Mouse (Mus musculus) layer of hippocampus, adult 9-11 months (tissue): ENCODE data around the gene Iqcm.
"Not testable (repeated sequence)": the region's sequence is repeated elsewhere in the genome, so short reads cannot be mapped to it uniquely, and the experiment has no call there.

Experiments used
- DNase-seq: peaks from one replicate; pipeline ENCODE4 v3.0.0; 2022

Iqcm gene

GRCm38 (mm10) chr8:75448394-75448793 is at the start of gene Iqcm:
Gene Iqcm, plus strand, starts transcription at chr8:75448694.
- DNase-seq, result no peak

DNA sequence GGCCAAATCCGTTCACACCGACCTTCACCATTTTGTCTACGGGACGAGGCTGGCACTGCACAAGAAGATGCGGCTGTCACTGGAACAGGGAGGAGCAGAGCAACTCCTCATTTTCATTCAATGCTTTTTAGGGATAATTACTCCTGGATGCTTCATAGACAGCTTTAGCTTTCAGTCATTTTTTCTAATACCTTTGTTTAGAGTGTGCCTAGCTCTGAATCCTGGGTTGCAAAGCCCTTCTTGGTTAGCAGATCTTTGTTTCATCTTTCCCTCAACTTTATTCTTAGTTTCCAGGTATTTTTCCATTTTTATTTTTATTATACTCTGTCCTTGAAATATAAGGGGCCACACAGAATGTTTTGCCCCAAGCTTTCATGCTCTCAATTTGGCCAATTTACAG is 42.0 kb upstream of the Iqcm start, which contains the start of gene Gm10358:
Gm10358 (minus strand) TSS at position 101 of the 400 bp plus-strand sequence.
- DNase-seq, result no peak

GRCm38 (mm10) chr8:75415696-75416095 is 32.8 kb upstream of the Iqcm start:
- not testable (repeated sequence) for DNase-seq

- DNase-seq, result peak; percentile 31
These were observed 28.3 kb downstream of the Iqcm start for GRCm38 (mm10) chr8:75476756-75477155.

DNA sequence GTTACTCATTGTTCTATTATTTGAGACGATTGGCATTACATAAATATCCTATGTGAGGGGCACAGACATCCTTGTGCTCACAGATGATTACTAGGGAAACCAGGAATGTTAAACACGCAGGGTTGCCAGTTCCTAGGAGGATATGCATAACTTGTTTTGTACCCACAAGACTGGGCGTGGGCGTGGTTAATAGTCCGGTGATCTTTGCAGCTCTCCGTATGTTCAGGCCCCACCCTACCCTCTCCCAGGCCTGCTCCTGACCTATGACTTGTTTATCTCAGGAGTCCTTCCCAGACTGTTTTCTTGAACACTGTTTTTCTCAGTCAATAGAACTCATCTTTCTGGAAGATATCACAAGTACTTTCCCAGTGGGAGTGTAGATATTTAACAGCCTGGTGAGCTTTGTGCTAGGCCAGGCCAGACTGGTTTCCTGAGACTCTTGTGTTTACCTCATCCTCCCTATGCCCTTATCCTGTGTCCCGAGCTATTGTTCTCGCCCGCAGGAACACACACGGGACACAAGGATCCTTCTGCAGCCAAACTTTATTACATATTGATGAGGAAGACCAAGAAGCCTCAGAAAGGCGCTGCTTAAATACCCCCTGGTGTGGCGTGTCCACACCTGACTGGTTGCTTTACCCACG is 40.7 kb downstream of the Iqcm start:
- no peak for DNase-seq

DNA sequence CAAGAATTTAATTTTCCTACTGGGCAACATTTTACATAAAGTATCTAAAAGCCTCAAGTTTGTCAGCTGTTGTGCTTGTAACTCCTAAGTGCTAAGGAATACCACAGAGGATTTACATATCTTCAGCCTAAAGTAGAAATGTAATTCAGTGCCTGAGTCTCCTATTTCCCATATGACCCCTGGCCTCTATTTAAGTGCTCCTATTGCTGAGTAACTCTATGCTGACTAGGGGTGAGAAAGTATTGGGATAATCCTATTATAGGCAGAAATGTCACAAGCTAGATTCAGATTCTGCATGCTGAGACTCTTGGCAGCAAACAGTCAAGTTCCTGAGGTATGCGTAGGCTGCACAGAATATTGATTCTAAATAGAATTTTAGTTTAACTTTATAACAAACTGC is 60.8 kb downstream of the Iqcm start:
- DNase-seq, result no peak

DNA sequence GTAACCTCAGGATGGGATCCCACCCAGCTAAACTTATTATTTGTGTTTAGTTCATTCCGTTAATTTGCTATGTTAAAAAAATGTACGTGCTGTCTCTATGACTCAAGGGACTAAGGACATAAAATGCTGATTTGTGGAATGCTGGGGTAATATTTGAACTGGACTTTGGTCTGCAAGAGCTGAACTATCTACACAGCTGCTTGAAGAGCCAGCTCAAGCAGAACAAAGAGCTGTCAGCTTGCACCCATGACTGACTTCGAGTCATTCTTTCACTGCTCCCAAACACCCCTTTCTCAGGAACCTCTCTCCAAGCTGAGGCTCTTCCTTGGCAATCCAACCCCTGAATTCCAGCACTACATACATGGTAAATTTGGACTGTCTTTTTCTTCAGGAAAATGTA is 65.3 kb downstream of the Iqcm start:
- DNase-seq, result no peak

DNA sequence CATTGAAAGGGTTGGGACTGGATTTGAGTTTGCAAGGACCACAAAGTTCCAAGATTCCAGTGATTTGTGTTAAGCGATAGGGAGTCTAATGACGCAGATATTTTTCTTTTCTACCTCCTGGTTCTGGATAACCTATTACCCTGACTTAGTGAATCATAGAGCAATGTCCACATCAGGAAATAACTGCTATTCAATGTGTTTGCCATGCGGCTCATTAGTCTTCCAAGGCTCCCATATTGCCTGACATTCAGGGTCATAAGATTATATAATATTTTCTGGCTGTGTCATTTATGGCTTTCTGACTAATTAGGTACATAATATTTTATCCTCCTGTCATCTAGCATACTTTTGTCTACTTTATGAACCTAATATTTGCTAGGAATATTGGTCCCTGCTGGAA is 100.8 kb downstream of the Iqcm start:
- DNase-seq, result no peak

GRCm38 (mm10) chr8:75596281-75596680 is 147.8 kb downstream of the Iqcm start:
- DNase-seq, result no peak

DNA sequence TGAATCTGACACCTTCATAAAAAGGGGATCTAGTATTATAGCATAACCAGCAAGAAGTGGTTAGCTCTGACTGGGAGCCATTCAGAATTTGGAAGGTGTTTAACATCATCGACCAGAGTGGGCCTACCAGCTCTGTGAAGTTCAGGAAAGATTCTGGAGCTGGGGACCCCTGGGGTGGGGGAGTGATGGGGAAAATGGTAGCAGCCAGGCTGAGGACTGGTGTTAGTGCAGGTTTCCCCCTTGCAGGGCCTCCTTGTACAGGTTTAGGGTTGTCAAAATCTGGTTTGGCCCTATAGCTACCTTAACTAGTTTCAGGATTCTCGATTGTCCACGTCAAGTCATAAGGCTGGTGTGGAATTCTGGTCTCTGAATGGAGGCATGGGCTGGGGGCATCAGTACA is 194.5 kb downstream of the Iqcm start:
- no peak for DNase-seq

- peak; percentile 66 for DNase-seq
These were observed 210.8 kb downstream of the Iqcm start for GRCm38 (mm10) chr8:75659287-75659686.

- no peak for DNase-seq
These were observed 298.1 kb downstream of the Iqcm start for GRCm38 (mm10) chr8:75746561-75746960.

DNA sequence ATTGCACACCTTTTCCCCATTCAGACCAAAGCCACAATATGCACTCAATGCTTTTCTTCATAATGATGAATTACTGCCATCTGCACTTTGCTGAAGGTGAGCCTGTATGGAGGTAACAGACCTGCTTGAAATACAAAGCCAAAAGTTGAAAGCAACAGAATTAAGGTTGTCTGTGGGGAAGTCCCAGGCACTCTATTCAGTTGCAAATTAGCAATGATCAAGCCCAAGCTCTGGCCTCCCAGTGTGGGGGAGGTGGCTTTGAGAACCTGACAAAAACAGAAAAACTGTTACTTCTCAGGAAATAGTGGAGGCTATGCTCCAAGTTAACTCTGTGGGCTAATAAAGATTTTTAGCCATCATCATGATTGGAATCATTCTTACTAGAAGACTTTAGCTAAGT is 307.1 kb downstream of the Iqcm start:
- DNase-seq, result no peak

GRCm38 (mm10) chr8:75828468-75829132 is 380.1 kb downstream of the Iqcm start:
- no peak for DNase-seq

GRCm38 (mm10) chr8:75835245-75835644 is 386.8 kb downstream of the Iqcm start:
- peak; percentile 19 for DNase-seq

DNA sequence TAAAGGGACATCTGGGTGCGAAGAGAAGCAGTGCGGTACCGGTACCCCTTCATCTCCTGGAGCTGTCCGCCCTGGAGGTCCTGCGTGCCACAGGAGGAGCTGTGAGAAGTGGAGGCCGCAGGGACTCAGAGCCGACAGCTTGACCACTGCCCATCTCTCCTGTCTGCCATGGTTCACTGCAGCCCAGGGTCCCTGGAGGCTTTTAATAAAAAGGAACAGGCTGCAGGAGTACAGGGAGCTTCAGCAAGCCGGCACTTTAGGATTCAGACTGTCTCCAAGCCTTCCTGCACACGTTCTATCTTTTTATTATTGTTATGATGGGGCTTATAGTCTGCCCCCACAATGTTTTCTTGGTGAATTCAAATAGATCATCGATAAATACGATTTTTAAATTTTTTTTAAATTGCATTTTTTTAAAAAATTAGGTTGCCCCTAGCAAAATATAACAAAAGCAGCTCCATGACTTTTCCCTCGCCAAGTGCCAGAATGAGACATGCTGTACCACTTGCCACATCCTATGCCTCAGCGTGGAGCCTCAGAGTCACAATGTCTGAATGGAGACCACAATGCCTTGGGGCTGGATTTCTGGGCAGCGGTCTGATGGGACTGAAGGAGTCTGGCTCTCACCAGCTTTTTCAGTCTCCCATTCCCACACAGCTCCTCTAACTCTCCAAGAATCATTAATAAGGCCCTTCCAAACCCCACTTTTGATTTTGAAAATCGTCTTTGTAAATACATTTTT is 469.3 kb downstream of the Iqcm start:
- DNase-seq, result no peak

DNA sequence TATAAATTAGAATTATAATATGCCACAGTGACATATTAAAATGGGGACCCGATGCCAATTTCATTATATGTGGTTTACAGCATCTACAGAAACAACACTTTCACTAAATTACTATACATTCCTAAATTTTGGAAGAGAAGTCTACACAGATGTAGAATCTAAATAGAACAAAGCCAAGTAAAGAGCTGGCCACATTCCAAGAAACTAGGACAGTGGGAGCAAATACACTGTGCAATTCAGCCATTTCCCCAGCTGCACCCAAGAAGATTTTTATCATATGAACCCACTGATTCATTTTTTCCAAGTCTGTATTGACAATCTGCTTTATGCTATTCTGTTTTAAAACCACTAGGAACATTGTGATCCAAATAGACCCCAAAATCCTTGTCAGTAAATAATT is 500.7 kb downstream of the Iqcm start:
- DNase-seq, result peak; percentile 13

DNA sequence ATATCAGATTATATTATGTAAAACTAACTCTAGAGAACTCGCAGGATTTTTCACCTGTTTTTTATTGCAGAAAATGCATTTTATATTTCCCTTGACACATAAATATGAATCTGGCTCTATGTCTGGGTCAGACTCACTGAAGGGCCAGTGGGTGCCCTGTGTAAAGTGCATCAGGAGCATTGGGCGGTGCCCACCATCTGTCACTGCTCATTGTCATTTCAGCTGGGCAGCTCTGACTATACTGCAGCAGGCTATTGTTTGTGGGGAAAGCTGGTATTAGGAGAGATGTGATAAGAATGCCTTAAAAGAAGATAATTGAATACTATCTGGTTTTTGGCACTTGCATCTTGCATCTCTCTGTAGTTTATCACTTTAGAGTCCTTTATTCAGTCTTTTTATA is 507.5 kb downstream of the Iqcm start:
- no peak for DNase-seq

GRCm38 (mm10) chr8:76018501-76018900 is 570.0 kb downstream of the Iqcm start:
- no peak for DNase-seq
